Mouse (Mus musculus) lung, embryonic 14.5 days (tissue): ENCODE measurements around the gene Ccdc172. TPM values are rescaled to one million over a fixed set of nuclear protein-coding genes. Genes with fewer than 3 reads are reported as not detected.
A peak's percentile ranks its signal among the peaks of the same experiment; 100 is the strongest.

Experiments
- ATAC-seq: fragments of 200-750 bp; cut with Nextera tagmentation; 2 replicates; pipeline ENCODE4 v1.8.0; 2017; ENCODE audit warnings: mild to moderate bottlenecking, moderate TSS enrichment, moderate library complexity; ENCODE audit not compliant: insufficient read depth
- DNase-seq: peaks from one replicate; pipeline ENCODE4 v3.0.0-alpha.2; 2015
- H3K27ac ChIP-seq: fragments of 300-500 bp; sonication (generic); 2 replicates; pipeline ENCODE4 v1.5.1; 2014; ENCODE audit warnings: low read depth, mild to moderate bottlenecking, moderate library complexity
- H3K27me3 ChIP-seq: fragments of 300-500 bp; sonication (generic); 2 replicates; pipeline ENCODE4 v1.6.1; 2014; ENCODE audit warnings: low read length, control low read depth; ENCODE audit not compliant: insufficient read depth
- H3K36me3 ChIP-seq: fragments of 300-500 bp; sonication (generic); 2 replicates; pipeline ENCODE4 v1.6.1; 2014; ENCODE audit warnings: control low read depth; ENCODE audit not compliant: insufficient read depth
- H3K4me1 ChIP-seq: fragments of 300-500 bp; sonication (generic); 2 replicates; pipeline ENCODE4 v1.6.1; 2014; ENCODE audit warnings: antibody characterized with exemption, control low read depth; ENCODE audit not compliant: insufficient read depth
- H3K4me2 ChIP-seq: fragments of 300-500 bp; sonication (generic); 2 replicates; pipeline ENCODE4 v1.6.1; 2014; ENCODE audit warnings: mild to moderate bottlenecking
- H3K4me3 ChIP-seq: fragments of 300-500 bp; sonication (generic); 2 replicates; pipeline ENCODE4 v1.5.1; 2014; ENCODE audit warnings: low read depth, low read length
- H3K9ac ChIP-seq: fragments of 300-500 bp; sonication (generic); 2 replicates; pipeline ENCODE4 v1.6.1; 2014
- H3K9me3 ChIP-seq: fragments of 300-500 bp; sonication (generic); 2 replicates; pipeline ENCODE4 v1.6.1; 2016; ENCODE audit warnings: low read depth, low read length, control low read depth
- CTCF ChIP-seq: IDR thresholded peaks from 2 replicates; pipeline ENCODE4 v1.5.1; 2016; ENCODE audit warnings: antibody characterized with exemption, low read depth
- WGBS: fragments of 180-500 bp; shearing (Covaris S2); extraction: QIAGEN DNeasy Blood & Tissue Kit; methylation state at CpG from one replicate; pipeline ENCODE4 v1.1.7; 2014; 5-methylcytosine and 5-hydroxymethylcytosine counted together
- polyA plus RNA-seq: library from polyadenylated mRNA; unstranded; fragments of >200 nt; fragmentation: Nextera tagmentation; extraction: Ambion mirVana; gene quantifications from 2 replicates; pipeline ENCODE4 v1.2.1, GENCODE M21; 2014

Ccdc172 gene
- not detected in 2 replicates for polyA plus RNA-seq

- Histone ChIP-seq H3K27me3 (no peaks in the 10 kb centered on the region; the same call in 1 of the 2 replicates), H3K4me3 (no peak within 1 kb of the TSS), H3K27ac (no peak within 1 kb of the TSS), H3K9ac (no peak within 1 kb of the TSS), H3K4me2 (no peak within 1 kb of the TSS), H3K36me3 (no peaks in the 10 kb centered on the region), H3K4me1 (no peaks in the 10 kb centered on the region), H3K9me3 (no peaks in the 10 kb centered on the region)
- WGBS: 93% methylated on average over 17 of the region's 17 CpGs
- no peak for TF ChIP-seq CTCF
- DNase-seq (no peak), ATAC-seq (no peak)
These were observed at the start of gene Ccdc172 for GRCm38 (mm10) chr19:58511818-58512217. Gene Ccdc172 (plus strand): TSS chr19:58511993.

DNA sequence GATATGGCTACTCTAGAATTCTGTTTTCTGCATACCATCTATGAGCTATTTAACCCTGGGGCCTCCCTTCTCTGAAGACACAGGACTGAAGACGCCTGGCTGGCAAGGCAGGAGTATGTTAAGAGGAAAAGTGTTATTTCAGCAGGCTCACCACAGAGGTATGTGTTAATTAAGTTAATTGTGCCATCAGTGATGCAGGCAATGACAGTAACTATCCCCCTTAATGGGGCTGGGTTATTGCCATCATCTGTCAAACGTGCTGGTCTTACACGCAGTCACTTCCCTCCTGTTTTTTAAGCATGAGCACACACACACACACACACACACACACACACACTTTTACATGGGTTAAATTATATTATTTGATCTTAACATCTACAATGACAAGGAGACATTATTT, 48.0 kb upstream of the Ccdc172 start:
- no peak for TF ChIP-seq CTCF
- 82% methylated on average over 3 of the region's 3 CpGs for WGBS
- H3K4me2 ChIP-seq: no peak overlapping the region

GRCm38 (mm10) chr19:58468331-58468730, 43.5 kb upstream of the Ccdc172 start:
- H3K36me3 ChIP-seq: no peaks in the 10 kb centered on the region
- H3K27ac ChIP-seq: no peak overlapping the region
- H3K4me3 ChIP-seq: no peak overlapping the region
- 41% methylated on average over 2 of the region's 2 CpGs for WGBS
- no peak overlapping the region for H3K4me2 ChIP-seq
- H3K4me1 ChIP-seq: no peaks in the 10 kb centered on the region
- ATAC-seq (no peak), DNase-seq (no peak)
- H3K27me3 ChIP-seq: no peaks in the 10 kb centered on the region
- H3K9ac ChIP-seq: no peak overlapping the region
- TF ChIP-seq CTCF: no peak
- no peaks in the 10 kb centered on the region for H3K9me3 ChIP-seq

More for the DNA sequence above, 48.0 kb upstream of the Ccdc172 start:
- Histone ChIP-seq H3K27me3 (no peaks in the 10 kb centered on the region), H3K27ac (no peak overlapping the region), H3K4me1 (no peaks in the 10 kb centered on the region), H3K9me3 (no peaks in the 10 kb centered on the region), H3K9ac (no peak overlapping the region), H3K36me3 (no peaks in the 10 kb centered on the region), H3K4me3 (no peak overlapping the region)
- DNase-seq (no peak), ATAC-seq (no peak)

- WGBS: 11% methylated on average over 12 of the region's 12 CpGs
- Histone ChIP-seq H3K27ac (no peak overlapping the region), H3K4me1 (no peaks in the 10 kb centered on the region), H3K9me3 (no peaks in the 10 kb centered on the region), H3K4me2 (no peak overlapping the region), H3K27me3 (no peaks in the 10 kb centered on the region), H3K9ac (no peak overlapping the region), H3K36me3 (no peaks in the 10 kb centered on the region), H3K4me3 (no peak overlapping the region)
- DNase-seq (peak; percentile 98), ATAC-seq (no peak)
- TF ChIP-seq CTCF: peak; percentile 89
These were observed 42.4 kb upstream of the Ccdc172 start for GRCm38 (mm10) chr19:58469421-58469820.

DNA sequence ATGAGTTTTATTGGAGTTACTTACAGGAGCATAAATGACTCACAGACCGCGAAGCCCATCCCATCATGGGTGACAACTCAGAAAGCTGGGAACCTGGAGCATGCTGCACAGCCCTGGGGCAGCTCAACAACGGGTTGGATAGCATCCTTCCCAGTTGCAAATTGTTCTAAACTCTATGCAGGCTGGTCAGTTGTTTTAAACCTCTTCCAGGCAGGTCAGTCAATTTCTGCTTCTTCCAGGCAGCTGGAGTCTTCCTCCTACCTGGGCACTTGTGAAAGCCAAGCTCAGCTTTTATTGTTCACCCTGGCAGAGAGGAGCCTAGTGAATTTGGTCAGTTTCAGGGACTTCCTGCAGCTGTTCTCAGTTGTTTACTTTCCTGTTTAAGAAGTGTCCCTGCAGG, 37.5 kb upstream of the Ccdc172 start:
- Histone ChIP-seq H3K9me3 (no peaks in the 10 kb centered on the region), H3K36me3 (no peaks in the 10 kb centered on the region), H3K27me3 (no peaks in the 10 kb centered on the region), H3K9ac (no peak overlapping the region), H3K27ac (no peak overlapping the region), H3K4me1 (no peaks in the 10 kb centered on the region), H3K4me2 (no peak overlapping the region), H3K4me3 (no peak overlapping the region)
- no peak for TF ChIP-seq CTCF
- no peak for DNase-seq
- no peak for ATAC-seq
- WGBS: 84% methylated on average over 3 of the region's 3 CpGs

DNA sequence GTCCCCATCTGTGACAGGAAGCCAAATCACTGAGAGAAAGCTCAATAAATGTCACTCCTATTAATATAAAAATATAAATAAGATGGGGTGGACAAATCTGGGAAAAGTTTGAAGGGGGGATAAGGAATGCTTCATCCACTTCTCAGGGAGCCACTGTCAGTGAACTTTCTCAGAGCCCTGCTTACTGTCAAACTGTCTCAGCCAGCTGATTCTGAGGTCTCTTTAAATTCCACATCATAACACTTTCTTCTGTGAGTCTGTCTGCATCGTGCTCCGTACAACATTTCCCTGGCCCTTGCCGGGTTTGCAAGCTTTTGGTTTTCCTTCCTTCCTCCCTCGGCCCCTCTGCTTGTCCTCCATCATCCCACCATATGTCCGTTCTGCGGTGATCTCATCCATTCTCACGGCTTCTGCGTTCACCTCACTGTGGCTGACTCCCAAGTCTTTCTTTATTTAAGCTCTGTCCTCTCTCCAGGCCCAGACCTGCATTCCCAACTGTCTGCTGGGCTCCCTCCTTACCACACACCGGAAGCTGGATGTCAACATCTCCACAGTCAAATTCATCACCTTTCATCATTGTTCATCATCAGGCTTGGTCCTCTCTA, 29.3 kb upstream of the Ccdc172 start:
- no peak overlapping the region for H3K27ac ChIP-seq
- no peak for TF ChIP-seq CTCF
- no peak for ATAC-seq
- H3K4me1 ChIP-seq: no peaks in the 10 kb centered on the region
- no peak overlapping the region for H3K4me3 ChIP-seq
- H3K27me3 ChIP-seq: no peaks in the 10 kb centered on the region
- 41% methylated on average over 9 of the region's 9 CpGs for WGBS
- H3K9ac ChIP-seq: no peak overlapping the region
- no peak for DNase-seq
- no peaks in the 10 kb centered on the region for H3K36me3 ChIP-seq
- peaks cover 7% of the 10 kb centered on the region; the same call in 1 of the 2 replicates for H3K9me3 ChIP-seq
- no peak overlapping the region for H3K4me2 ChIP-seq

GRCm38 (mm10) chr19:58486686-58487085, 25.1 kb upstream of the Ccdc172 start:
- Histone ChIP-seq H3K9me3 (no peaks in the 10 kb centered on the region), H3K9ac (no peak overlapping the region), H3K27me3 (no peaks in the 10 kb centered on the region), H3K4me3 (no peak overlapping the region), H3K27ac (no peak overlapping the region), H3K4me1 (no peaks in the 10 kb centered on the region), H3K4me2 (no peak overlapping the region), H3K36me3 (no peaks in the 10 kb centered on the region)
- no peak for DNase-seq
- no peak for ATAC-seq
- WGBS: 53% methylated on average over 2 of the region's 2 CpGs
- no peak for TF ChIP-seq CTCF

- no peak for ATAC-seq
- no peaks in the 10 kb centered on the region for H3K36me3 ChIP-seq
- no peak overlapping the region for H3K27ac ChIP-seq
- H3K9me3 ChIP-seq: no peaks in the 10 kb centered on the region
- H3K27me3 ChIP-seq: peaks cover 6% of the 10 kb centered on the region; the same call in 1 of the 2 replicates
- no peaks in the 10 kb centered on the region; the same call in 1 of the 2 replicates for H3K4me1 ChIP-seq
- no peak overlapping the region for H3K4me3 ChIP-seq
- no peak overlapping the region for H3K9ac ChIP-seq
- H3K4me2 ChIP-seq: no peak overlapping the region
- peak; percentile 85 for DNase-seq
- no peak for TF ChIP-seq CTCF
- 26% methylated on average over 3 of the region's 3 CpGs for WGBS
These were observed 14.7 kb upstream of the Ccdc172 start for GRCm38 (mm10) chr19:58497106-58497505.
